Mouse (Mus musculus) midbrain, embryonic 16.5 days (tissue): ENCODE data around the gene Spata17. TPM values are rescaled to one million over a fixed set of nuclear protein-coding genes. Genes with fewer than 3 reads are reported as not detected.
A peak's percentile ranks its signal among the peaks of the same experiment; 100 is the strongest.
"Not testable (repeated sequence)": the region's sequence is repeated elsewhere in the genome, so short reads cannot be mapped to it uniquely, and the experiment has no call there.

Experiments used
- ATAC-seq: fragments of 200-750 bp; cut with Nextera tagmentation; 2 replicates; pipeline ENCODE4 v1.8.0; 2017; ENCODE audit warnings: moderate TSS enrichment
- H3K27ac ChIP-seq: fragments of 300-500 bp; sonication (generic); 2 replicates; pipeline ENCODE4 v1.5.1; 2014; ENCODE audit warnings: mild to moderate bottlenecking, low read length, mixed read lengths
- H3K27me3 ChIP-seq: fragments of 300-500 bp; sonication (generic); 2 replicates; pipeline ENCODE4 v1.6.1; 2014; ENCODE audit warnings: low read depth, low read length, mixed read lengths; ENCODE audit not compliant: control insufficient read depth, insufficient read depth
- H3K36me3 ChIP-seq: fragments of 300-500 bp; sonication (generic); 2 replicates; pipeline ENCODE4 v1.6.1; 2014; ENCODE audit warnings: mild to moderate bottlenecking, low read length, moderate library complexity, mixed read lengths; ENCODE audit not compliant: control insufficient read depth, insufficient read depth
- H3K4me1 ChIP-seq: fragments of 300-500 bp; sonication (generic); 2 replicates; pipeline ENCODE4 v1.6.1; 2014; ENCODE audit warnings: mild to moderate bottlenecking, low read length, mixed read lengths; ENCODE audit not compliant: control insufficient read depth, insufficient read depth
- H3K4me2 ChIP-seq: fragments of 300-500 bp; sonication (generic); 2 replicates; pipeline ENCODE4 v1.6.1; 2014; ENCODE audit warnings: mild to moderate bottlenecking, low read length, mixed read lengths
- H3K4me3 ChIP-seq: fragments of 300-500 bp; sonication (generic); 2 replicates; pipeline ENCODE4 v1.5.1; 2014; ENCODE audit warnings: low read depth, mild to moderate bottlenecking, low read length, moderate library complexity, mixed read lengths
- H3K9ac ChIP-seq: fragments of 300-500 bp; sonication (generic); 2 replicates; pipeline ENCODE4 v1.6.1; 2014; ENCODE audit warnings: low read depth, low read length, mixed read lengths
- H3K9me3 ChIP-seq: fragments of 300-500 bp; sonication (generic); replicated peaks from 2 replicates; pipeline ENCODE4 v1.6.1; 2014; ENCODE audit warnings: mild to moderate bottlenecking, low read length, mixed read lengths; ENCODE audit not compliant: control insufficient read depth, poor library complexity, severe bottlenecking
- WGBS: fragments of 180-500 bp; shearing (Covaris S2); extraction: QIAGEN DNeasy Blood & Tissue Kit; methylation state at CpG from one replicate; pipeline ENCODE4 v1.1.7; 2014; 5-methylcytosine and 5-hydroxymethylcytosine counted together
- polyA plus RNA-seq: library from polyadenylated mRNA; unstranded; fragments of >200 nt; fragmentation: Nextera tagmentation; extraction: Ambion mirVana; gene quantifications from 2 replicates; pipeline ENCODE4 v1.2.1, GENCODE M21; 2015

Gene Spata17
- polyA plus RNA-seq, 1 experiment from 2014 or later = 2.4 TPM

- no peak overlapping the region for H3K9ac ChIP-seq
- 68% methylated on average over 8 of the region's 8 CpGs for WGBS
- no peak for ATAC-seq
These were observed 72.3 kb downstream of the Spata17 start for GRCm38 (mm10) chr1:187142984-187143383.

DNA sequence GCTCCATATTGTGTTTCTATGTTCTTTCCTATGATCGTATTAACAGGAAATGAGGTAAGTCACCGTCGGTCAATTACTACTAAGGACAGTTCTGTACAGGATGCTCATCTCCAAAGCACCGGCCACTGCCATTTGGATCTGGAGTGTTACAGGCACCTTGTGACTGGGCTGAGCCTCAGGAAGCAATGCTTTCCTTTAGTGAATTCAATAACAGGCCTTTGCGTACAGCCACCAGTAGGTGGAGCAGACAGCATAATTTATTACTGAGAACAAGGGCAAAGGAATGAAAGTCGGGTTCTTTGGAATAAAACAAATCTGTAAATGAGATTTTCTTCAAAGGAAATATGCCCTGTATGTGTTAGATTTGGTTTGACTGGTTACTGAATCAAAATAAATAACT is 77.8 kb downstream of the Spata17 start:
- H3K4me1 ChIP-seq = no peaks in the 10 kb centered on the region
- no peak overlapping the region for H3K27ac ChIP-seq
- H3K36me3 ChIP-seq = no peaks in the 10 kb centered on the region
- no peaks in the 10 kb centered on the region for H3K27me3 ChIP-seq
- no peak overlapping the region for H3K9ac ChIP-seq
- H3K4me3 ChIP-seq = no peak overlapping the region
- H3K4me2 ChIP-seq = no peak overlapping the region
- peak; percentile 56; the same call in 1 of the 2 replicates for ATAC-seq
- 39% methylated on average over 6 of the region's 6 CpGs for WGBS
- H3K9me3 ChIP-seq = no peaks in the 10 kb centered on the region

More at GRCm38 (mm10) chr1:187142984-187143383, 72.3 kb downstream of the Spata17 start:
- Histone ChIP-seq H3K9me3 (no peaks in the 10 kb centered on the region), H3K4me2 (no peak overlapping the region), H3K27ac (no peak overlapping the region), H3K4me3 (no peak overlapping the region), H3K36me3 (no peaks in the 10 kb centered on the region), H3K4me1 (no peaks in the 10 kb centered on the region), H3K27me3 (no peaks in the 10 kb centered on the region)

DNA sequence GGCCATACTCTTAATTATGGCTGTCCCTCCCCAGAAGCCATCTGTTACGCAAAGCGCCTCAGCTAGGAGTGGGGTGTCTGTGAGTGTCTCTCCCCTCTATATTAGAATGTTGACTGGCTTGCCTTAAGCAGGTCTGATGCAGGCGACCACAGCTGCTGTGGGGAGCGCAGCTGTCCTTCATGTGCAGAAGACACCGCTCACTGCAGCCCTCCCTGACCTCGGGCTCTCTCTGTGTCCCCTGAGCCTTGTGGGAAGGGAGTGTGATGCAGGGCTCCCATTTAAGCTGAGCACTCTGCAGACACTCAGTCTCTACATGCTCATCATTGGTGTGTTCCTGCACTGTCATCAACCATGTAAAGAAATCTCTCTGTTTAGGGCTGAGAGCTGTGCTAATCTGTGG is 79.4 kb downstream of the Spata17 start:
- 84% methylated on average over 6 of the region's 6 CpGs for WGBS
- Histone ChIP-seq H3K27ac (no peak overlapping the region), H3K4me3 (no peak overlapping the region), H3K4me2 (no peak overlapping the region), H3K9ac (no peak overlapping the region), H3K9me3 (no peaks in the 10 kb centered on the region), H3K36me3 (no peaks in the 10 kb centered on the region), H3K27me3 (no peaks in the 10 kb centered on the region), H3K4me1 (no peaks in the 10 kb centered on the region)
- no peak for ATAC-seq

- Histone ChIP-seq H3K36me3 (no peaks in the 10 kb centered on the region), H3K4me1 (no peaks in the 10 kb centered on the region), H3K9me3 (no peaks in the 10 kb centered on the region), H3K9ac (no peak overlapping the region), H3K4me3 (no peak overlapping the region), H3K27ac (no peak overlapping the region), H3K27me3 (no peaks in the 10 kb centered on the region), H3K4me2 (no peak overlapping the region)
- no peak for ATAC-seq
- WGBS = 66% methylated on average over 6 of the region's 6 CpGs
These were observed 81.4 kb downstream of the Spata17 start for GRCm38 (mm10) chr1:187133841-187134240.

DNA sequence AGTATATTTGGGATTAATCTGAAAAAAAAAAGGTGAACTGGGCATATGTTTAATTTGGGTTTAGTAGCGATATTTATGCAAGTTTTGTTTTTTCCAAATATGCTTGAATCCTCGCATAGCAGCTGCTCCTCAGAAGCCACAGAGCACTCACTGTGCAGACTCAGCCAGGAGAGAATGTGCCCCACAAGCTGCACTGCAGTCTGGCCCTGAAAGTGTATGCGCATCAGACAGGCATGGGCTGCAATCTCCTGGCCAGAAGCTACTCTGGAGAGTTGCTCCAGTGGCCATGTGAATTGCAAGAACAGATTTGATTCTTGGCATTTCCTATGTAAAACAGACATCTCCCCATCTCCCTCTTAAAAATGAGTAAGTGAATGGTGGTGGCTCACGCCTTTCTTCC is 82.9 kb downstream of the Spata17 start:
- Histone ChIP-seq H3K27me3 (no peaks in the 10 kb centered on the region), H3K36me3 (no peaks in the 10 kb centered on the region), H3K4me2 (no peak overlapping the region), H3K4me1 (no peaks in the 10 kb centered on the region), H3K9me3 (no peaks in the 10 kb centered on the region), H3K4me3 (no peak overlapping the region), H3K9ac (no peak overlapping the region), H3K27ac (no peak overlapping the region)
- ATAC-seq = no peak
- 90% methylated on average over 4 of the region's 4 CpGs for WGBS

GRCm38 (mm10) chr1:187127548-187127947 is 87.7 kb downstream of the Spata17 start:
- not testable (repeated sequence) for H3K27me3 ChIP-seq, H3K27ac ChIP-seq, H3K9me3 ChIP-seq, ATAC-seq, H3K36me3 ChIP-seq, H3K9ac ChIP-seq, H3K4me1 ChIP-seq, H3K4me3 ChIP-seq, H3K4me2 ChIP-seq
- 87% methylated on average over 2 of the region's 2 CpGs for whole genome bisulfite sequencing

- no peak for ATAC-seq
- H3K27me3 ChIP-seq = no peaks in the 10 kb centered on the region
- H3K9me3 ChIP-seq = no peaks in the 10 kb centered on the region
- no peak overlapping the region for H3K27ac ChIP-seq
- H3K9ac ChIP-seq = no peak overlapping the region
- H3K4me2 ChIP-seq = no peak overlapping the region
- no peaks in the 10 kb centered on the region for H3K36me3 ChIP-seq
- WGBS = 87% methylated on average over 11 of the region's 11 CpGs
- no peak overlapping the region for H3K4me3 ChIP-seq
- no peaks in the 10 kb centered on the region for H3K4me1 ChIP-seq
These were observed 89.5 kb downstream of the Spata17 start for GRCm38 (mm10) chr1:187125733-187126132.

GRCm38 (mm10) chr1:187124967-187125366 is 90.3 kb downstream of the Spata17 start:
- Histone ChIP-seq H3K4me1 (no peaks in the 10 kb centered on the region), H3K9me3 (no peaks in the 10 kb centered on the region), H3K27ac (no peak overlapping the region), H3K27me3 (no peaks in the 10 kb centered on the region), H3K9ac (no peak overlapping the region), H3K4me2 (no peak overlapping the region), H3K4me3 (no peak overlapping the region), H3K36me3 (no peaks in the 10 kb centered on the region)
- 82% methylated on average over 3 of the region's 3 CpGs for WGBS
- no peak for ATAC-seq

GRCm38 (mm10) chr1:187119300-187119699 is 96.0 kb downstream of the Spata17 start:
- no peak overlapping the region for H3K9ac ChIP-seq
- H3K9me3 ChIP-seq = no peaks in the 10 kb centered on the region
- H3K4me1 ChIP-seq = no peaks in the 10 kb centered on the region
- 95% methylated on average over 6 of the region's 6 CpGs for WGBS
- H3K36me3 ChIP-seq = no peaks in the 10 kb centered on the region
- H3K27me3 ChIP-seq = no peaks in the 10 kb centered on the region
- no peak overlapping the region for H3K4me2 ChIP-seq
- ATAC-seq = no peak
- H3K27ac ChIP-seq = no peak overlapping the region
- no peak overlapping the region for H3K4me3 ChIP-seq

- H3K27me3 ChIP-seq = no peaks in the 10 kb centered on the region
- H3K4me3 ChIP-seq = no peak overlapping the region
- H3K4me1 ChIP-seq = no peaks in the 10 kb centered on the region
- no peak overlapping the region for H3K9ac ChIP-seq
- ATAC-seq = no peak
- WGBS = 91% methylated on average over 6 of the region's 6 CpGs
- no peak overlapping the region for H3K27ac ChIP-seq
- H3K4me2 ChIP-seq = no peak overlapping the region
- no peaks in the 10 kb centered on the region for H3K36me3 ChIP-seq
- H3K9me3 ChIP-seq = no peaks in the 10 kb centered on the region
These were observed 97.2 kb downstream of the Spata17 start for GRCm38 (mm10) chr1:187118108-187118507.
